Mouse (Mus musculus): ENCODE measurements around the gene Mgmt.

The Mgmt gene

GRCm38 (mm10) chr7:136912901-136913300 lies 18.5 kb downstream of the Mgmt start:
- no peak for DNase-seq

- DNase-seq, result no peak
Observed at GRCm38 (mm10) chr7:136916021-136916420, 21.6 kb downstream of the Mgmt start.

GRCm38 (mm10) chr7:136920976-136921755 lies 26.8 kb downstream of the Mgmt start:
- DNase-seq, result no peak

GRCm38 (mm10) chr7:136922230-136922629 lies 27.8 kb downstream of the Mgmt start:
- no peak for DNase-seq

- DNase-seq, result no peak
Observed at GRCm38 (mm10) chr7:136924610-136925260, 30.3 kb downstream of the Mgmt start.

GRCm38 (mm10) chr7:136926178-136926577 lies 31.8 kb downstream of the Mgmt start:
- DNase-seq, result no peak

GRCm38 (mm10) chr7:136930451-136930850 lies 36.0 kb downstream of the Mgmt start:
- no peak for DNase-seq

GRCm38 (mm10) chr7:136933367-136933766 lies 39.0 kb downstream of the Mgmt start:
- no peak for DNase-seq

GRCm38 (mm10) chr7:136934336-136934735 lies 39.9 kb downstream of the Mgmt start:
- no peak for DNase-seq

- no peak for DNase-seq
Observed at GRCm38 (mm10) chr7:136934784-136935183, 40.4 kb downstream of the Mgmt start.

GRCm38 (mm10) chr7:136938371-136938770 lies 44.0 kb downstream of the Mgmt start:
- DNase-seq, result no peak

- DNase-seq, result no peak
Observed at GRCm38 (mm10) chr7:136942414-136942813, 48.0 kb downstream of the Mgmt start.

GRCm38 (mm10) chr7:136943886-136944285 lies 49.5 kb downstream of the Mgmt start:
- DNase-seq, result no peak

GRCm38 (mm10) chr7:136945697-136946096 lies 51.3 kb downstream of the Mgmt start:
- no peak for DNase-seq

- no peak for DNase-seq
Observed at GRCm38 (mm10) chr7:136946131-136946530, 51.7 kb downstream of the Mgmt start.

- DNase-seq, result no peak
Observed at GRCm38 (mm10) chr7:136948275-136948810, 53.9 kb downstream of the Mgmt start.

- DNase-seq, result no peak
Observed at GRCm38 (mm10) chr7:136952608-136953007, 58.2 kb downstream of the Mgmt start.

GRCm38 (mm10) chr7:136953251-136953650 lies 58.8 kb downstream of the Mgmt start:
- DNase-seq, result peak; percentile 51

- no peak for DNase-seq
Observed at GRCm38 (mm10) chr7:136972361-136972760, 77.9 kb downstream of the Mgmt start.

GRCm38 (mm10) chr7:136975001-136975400 lies 80.6 kb downstream of the Mgmt start:
- no peak for DNase-seq

- no peak for DNase-seq
Observed at GRCm38 (mm10) chr7:136997456-136997855, 103.0 kb downstream of the Mgmt start.

GRCm38 (mm10) chr7:137000703-137001102 lies 106.3 kb downstream of the Mgmt start:
- DNase-seq, result no peak

GRCm38 (mm10) chr7:137001215-137001614 lies 106.8 kb downstream of the Mgmt start:
- no peak for DNase-seq

GRCm38 (mm10) chr7:137001783-137002182 lies 107.4 kb downstream of the Mgmt start:
- DNase-seq, result no peak
